Mouse (Mus musculus) hindbrain, embryonic 10.5 days (tissue): ENCODE results near the gene Entpd3. TPM values are rescaled to one million over a fixed set of nuclear protein-coding genes. Genes with fewer than 3 reads are reported as not detected.

ENCODE experiments used
- DNase-seq: peaks from one replicate; pipeline ENCODE4 v3.0.0-alpha.2; 2017; ENCODE audit warnings: low spot score
- H3K27ac ChIP-seq: fragments of 300-500 bp; sonication (generic); 2 replicates; pipeline ENCODE4 v1.5.1; 2016; ENCODE audit warnings: mild to moderate bottlenecking, moderate library complexity
- H3K27me3 ChIP-seq: fragments of 300-500 bp; sonication (generic); 2 replicates; pipeline ENCODE4 v1.6.1; 2016; ENCODE audit warnings: mild to moderate bottlenecking; ENCODE audit not compliant: poor library complexity, insufficient read depth, severe bottlenecking
- H3K36me3 ChIP-seq: fragments of 300-500 bp; sonication (generic); 2 replicates; pipeline ENCODE4 v1.6.1; 2016; ENCODE audit warnings: mild to moderate bottlenecking, moderate library complexity
- H3K4me1 ChIP-seq: fragments of 300-500 bp; sonication (generic); replicated peaks from 2 replicates; pipeline ENCODE4 v1.6.1; 2016; ENCODE audit warnings: mild to moderate bottlenecking
- H3K4me3 ChIP-seq: fragments of 300-500 bp; sonication (generic); 2 replicates; pipeline ENCODE4 v1.5.1; 2016; ENCODE audit warnings: mild to moderate bottlenecking, moderate library complexity
- H3K9me3 ChIP-seq: fragments of 300-500 bp; sonication (generic); 2 replicates; pipeline ENCODE4 v1.6.1; 2016; ENCODE audit warnings: mild to moderate bottlenecking, moderate library complexity
- WGBS: fragments of 180-500 bp; shearing (Covaris S2); methylation state at CpG from one replicate; pipeline ENCODE4 v1.1.7; 2016; 5-methylcytosine and 5-hydroxymethylcytosine counted together
- polyA plus RNA-seq: library from polyadenylated mRNA; unstranded; fragments of >200 nt; fragmentation: Nextera tagmentation; extraction: Ambion mirVana; gene quantifications from 2 replicates; pipeline ENCODE4 v1.2.1, GENCODE M21; 2016

Entpd3 gene
- polyA plus RNA-seq, 1 experiment from 2014 or later: 0.25 TPM

DNA sequence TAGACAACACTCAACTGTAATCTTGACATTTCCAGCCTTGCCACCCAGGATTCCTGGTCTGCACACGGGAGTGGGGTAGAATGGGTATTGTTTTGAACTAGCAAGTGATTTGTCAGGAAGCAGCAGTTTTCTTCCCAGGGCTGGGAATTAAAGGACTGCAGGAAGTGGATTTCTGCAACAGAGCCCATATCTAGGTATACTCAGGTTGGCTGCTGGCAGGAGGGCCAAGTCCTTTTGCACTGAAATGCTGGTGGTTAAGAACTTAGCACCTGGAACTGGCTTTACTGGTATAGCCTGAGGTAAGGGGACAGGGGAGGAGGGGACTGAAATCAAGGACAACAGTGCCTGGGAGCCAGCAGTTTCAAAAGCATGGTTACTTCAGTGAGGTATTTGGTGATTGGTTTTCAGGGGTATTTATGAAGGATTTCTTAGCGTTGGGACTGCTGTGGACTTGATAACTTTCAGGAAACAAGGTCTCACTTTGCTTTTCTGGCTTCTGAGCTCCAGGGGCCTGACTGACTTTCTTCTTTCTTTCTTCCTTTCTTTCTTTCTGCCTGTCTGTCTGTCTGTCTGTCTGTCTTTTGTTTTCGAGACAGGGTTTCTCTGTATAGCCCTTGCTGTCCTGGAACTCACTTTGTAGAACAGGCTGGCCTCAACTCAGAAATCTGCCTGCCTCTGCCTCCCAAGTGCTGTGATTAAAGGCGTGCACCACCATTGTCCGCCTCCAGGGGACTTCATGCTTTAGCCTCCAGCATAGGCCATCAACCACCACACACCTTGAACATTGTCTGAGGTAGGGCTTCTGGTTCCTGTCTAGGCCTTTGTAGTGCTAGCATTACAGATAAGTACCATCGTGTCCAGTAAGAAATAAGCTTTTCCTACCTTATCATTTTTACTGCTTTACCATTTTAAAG is 36.4 kb downstream of the Entpd3 start:
- WGBS: 63% methylated on average over 6 of the region's 6 CpGs
- no peak overlapping the region for H3K27ac ChIP-seq
- no peak for DNase-seq
- H3K9me3 ChIP-seq: no peaks in the 10 kb centered on the region
- peaks cover 45% of the 10 kb centered on the region for H3K36me3 ChIP-seq
- peaks cover 37% of the 10 kb centered on the region for H3K4me1 ChIP-seq
- H3K27me3 ChIP-seq: no peaks in the 10 kb centered on the region
- H3K4me3 ChIP-seq: peak overlapping the region; percentile 79; the same call in 1 of the 2 replicates

DNA sequence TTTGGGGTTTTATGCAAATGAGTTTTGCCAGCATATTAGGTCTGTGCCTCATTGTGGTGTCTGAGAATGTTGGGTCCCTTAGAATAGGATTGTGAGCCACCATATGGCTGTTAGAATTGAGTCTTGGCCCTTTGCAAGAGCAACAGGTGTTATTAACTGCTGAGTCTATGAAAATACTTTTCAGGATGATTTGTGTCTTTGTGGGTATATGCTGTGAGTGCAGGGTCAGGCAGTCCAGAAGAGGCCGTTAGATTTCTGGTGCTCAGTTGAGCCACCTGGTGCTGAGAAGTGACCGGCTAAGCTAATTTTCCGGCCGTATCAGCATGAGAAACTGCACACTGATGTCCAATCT is 37.0 kb downstream of the Entpd3 start:
- no peaks in the 10 kb centered on the region for H3K9me3 ChIP-seq
- WGBS: 15% methylated on average over 4 of the region's 4 CpGs
- H3K36me3 ChIP-seq: peaks cover 45% of the 10 kb centered on the region
- peaks cover 36% of the 10 kb centered on the region for H3K4me1 ChIP-seq
- H3K27ac ChIP-seq: no peak overlapping the region
- H3K27me3 ChIP-seq: no peaks in the 10 kb centered on the region
- H3K4me3 ChIP-seq: peak overlapping the region; percentile 79
- no peak for DNase-seq

DNA sequence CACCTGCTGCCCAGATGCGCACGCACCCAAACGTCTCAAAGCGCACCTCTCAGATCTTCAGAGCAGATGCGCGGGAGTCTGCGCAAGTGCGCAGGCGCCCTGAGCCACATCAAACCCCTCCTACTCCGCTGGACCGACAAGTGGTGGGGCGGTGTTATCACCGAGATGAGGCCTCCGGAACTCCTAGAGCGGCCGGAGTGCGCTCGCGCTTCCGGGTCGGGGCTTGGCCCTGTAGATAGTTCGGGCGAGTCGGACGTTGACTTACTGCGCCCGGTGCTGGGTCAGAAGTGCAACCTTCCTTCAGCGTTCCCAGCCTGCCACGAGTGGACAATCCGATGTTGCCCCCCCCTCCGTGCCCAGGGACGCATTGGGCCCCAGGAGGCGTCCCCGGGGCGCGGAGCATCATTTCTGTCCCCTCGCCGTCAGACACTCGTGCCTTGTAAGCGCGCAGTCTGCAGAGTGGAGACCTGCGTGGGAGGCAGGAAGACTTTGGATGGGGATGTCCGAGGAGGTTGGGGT is 37.6 kb downstream of the Entpd3 start:
- peaks cover 39% of the 10 kb centered on the region for H3K4me1 ChIP-seq
- no peaks in the 10 kb centered on the region for H3K27me3 ChIP-seq
- 1% methylated on average over 43 of the region's 43 CpGs for WGBS
- H3K9me3 ChIP-seq: no peaks in the 10 kb centered on the region
- H3K36me3 ChIP-seq: peaks cover 43% of the 10 kb centered on the region
- H3K4me3 ChIP-seq: peak overlapping the region; percentile 79
- H3K27ac ChIP-seq: peak overlapping the region; percentile 93
- peak; percentile 95 for DNase-seq

DNA sequence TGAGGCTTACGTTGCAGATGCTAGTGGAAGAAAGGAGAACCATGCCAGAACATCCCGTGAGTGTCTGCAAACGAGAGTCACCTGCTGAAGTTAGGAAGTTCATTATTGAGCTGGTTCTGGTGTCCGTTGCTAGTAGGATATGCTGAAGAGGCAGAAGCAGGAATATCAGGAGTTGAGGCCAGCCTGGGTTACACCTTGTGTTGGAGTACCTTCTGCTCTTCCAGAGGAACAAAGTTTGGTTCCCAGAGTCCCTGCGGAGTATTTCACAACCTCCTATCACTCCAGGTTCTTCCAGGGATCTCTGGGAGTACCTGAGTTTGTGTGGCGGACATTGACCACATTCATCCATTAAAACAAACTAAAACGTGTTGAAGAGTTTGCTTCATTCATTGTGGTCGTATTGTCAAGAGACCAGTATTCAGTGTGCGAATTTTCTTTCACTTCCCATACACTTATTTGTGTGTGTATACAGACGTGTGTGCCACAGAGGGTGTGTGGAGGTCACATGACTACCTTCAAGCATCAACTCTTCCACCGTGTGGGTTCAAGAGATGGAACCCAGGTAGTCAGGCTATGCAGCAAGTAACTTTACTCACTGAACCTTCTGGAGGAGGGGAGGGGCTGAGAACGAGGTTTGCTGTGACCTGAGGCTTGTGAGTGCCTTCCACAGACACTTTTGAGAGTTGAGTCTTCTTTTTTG is 38.2 kb downstream of the Entpd3 start:
- DNase-seq: no peak
- Histone ChIP-seq H3K4me1 (peaks cover 39% of the 10 kb centered on the region), H3K9me3 (no peaks in the 10 kb centered on the region), H3K27me3 (no peaks in the 10 kb centered on the region), H3K4me3 (peak overlapping the region; percentile 79), H3K27ac (peak overlapping the region; percentile 93), H3K36me3 (peaks cover 36% of the 10 kb centered on the region)
- 57% methylated on average over 12 of the region's 12 CpGs for WGBS

DNA sequence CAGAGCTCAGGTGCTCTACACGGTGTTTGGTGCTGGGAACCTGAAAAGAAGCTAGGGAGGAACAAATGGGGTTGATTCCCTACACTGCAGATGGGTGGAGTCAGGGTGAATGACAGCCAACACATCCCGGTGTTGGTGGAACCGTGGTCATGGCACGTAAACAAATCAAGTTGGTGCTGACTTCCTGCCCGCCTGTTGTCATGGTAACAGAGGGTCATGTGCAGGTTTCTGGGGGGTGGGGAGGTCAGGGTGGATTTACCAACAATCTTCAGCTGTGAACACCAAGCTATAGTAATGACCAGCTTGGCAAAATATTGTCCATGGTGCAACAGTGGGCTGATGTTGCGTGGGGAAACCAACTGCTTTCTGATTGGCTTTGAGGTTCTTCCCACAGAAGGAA is 39.1 kb downstream of the Entpd3 start:
- 71% methylated on average over 6 of the region's 6 CpGs for WGBS
- no peaks in the 10 kb centered on the region for H3K27me3 ChIP-seq
- peaks cover 41% of the 10 kb centered on the region for H3K4me1 ChIP-seq
- no peak overlapping the region for H3K4me3 ChIP-seq
- peaks cover 28% of the 10 kb centered on the region for H3K36me3 ChIP-seq
- H3K27ac ChIP-seq: no peak overlapping the region
- H3K9me3 ChIP-seq: no peaks in the 10 kb centered on the region
- no peak for DNase-seq

DNA sequence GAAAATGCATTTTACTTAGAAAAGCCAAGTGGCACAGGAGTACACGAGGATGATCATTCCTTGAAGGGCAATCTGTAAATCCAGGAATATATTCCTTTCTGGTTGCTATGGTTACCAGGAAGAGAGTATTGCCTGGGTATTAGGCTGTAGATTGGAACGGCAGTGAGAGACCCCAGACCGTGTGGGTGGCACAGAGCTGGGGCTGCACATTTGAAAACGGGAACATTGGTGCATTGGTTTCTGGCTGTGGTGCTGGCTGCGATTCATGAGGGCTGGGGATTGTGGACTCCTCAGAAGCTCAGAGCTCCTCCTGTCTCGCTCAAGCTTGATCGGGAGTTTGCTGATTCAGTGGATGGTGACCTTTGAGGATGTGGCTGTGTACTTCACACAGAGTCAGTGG is 40.2 kb downstream of the Entpd3 start:
- WGBS: 84% methylated on average over 7 of the region's 7 CpGs
- Histone ChIP-seq H3K36me3 (peaks cover 16% of the 10 kb centered on the region), H3K4me1 (peaks cover 41% of the 10 kb centered on the region), H3K9me3 (no peaks in the 10 kb centered on the region), H3K4me3 (no peak overlapping the region), H3K27me3 (0 out of 2 replicates have a peak, but pooled peaks cover 2% of the 10 kb centered on the region), H3K27ac (no peak overlapping the region)
- no peak for DNase-seq

DNA sequence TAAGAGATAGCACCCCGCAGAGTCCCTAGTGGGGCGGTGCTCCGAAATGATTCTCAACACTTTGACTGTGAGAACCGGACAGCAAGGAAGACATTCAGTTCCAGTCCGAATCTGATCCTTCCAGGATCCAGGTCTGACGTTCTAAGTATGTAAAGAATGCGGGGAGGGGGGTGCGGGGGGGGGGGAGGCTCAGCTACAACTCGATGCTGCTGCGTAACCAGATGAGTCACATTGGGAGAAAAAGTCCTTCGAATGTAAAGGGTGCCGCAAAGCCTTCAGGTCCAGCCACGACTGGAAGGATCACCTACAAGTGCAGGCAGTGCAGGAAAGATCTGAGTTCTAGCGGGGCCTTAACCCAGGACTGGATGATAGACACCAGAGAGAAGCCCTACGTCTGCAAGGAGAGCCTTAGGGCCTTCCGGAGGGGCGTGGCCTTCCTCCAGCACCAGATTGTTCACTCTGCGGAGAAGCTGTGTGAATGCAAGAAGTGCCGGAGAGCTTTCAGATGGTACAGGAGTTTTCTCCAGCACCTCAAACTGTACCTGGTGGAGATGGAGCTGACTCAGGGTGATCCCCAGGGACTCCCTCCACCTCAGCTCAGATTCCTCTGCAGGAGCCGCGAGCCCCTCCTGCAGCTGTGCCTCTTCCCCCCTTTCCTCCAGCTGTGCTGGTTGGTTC is 42.5 kb downstream of the Entpd3 start:
- Histone ChIP-seq H3K27me3 (0 out of 2 replicates have a peak, but pooled peaks cover 2% of the 10 kb centered on the region), H3K4me1 (peaks cover 35% of the 10 kb centered on the region), H3K9me3 (no peaks in the 10 kb centered on the region), H3K27ac (peak overlapping the region; percentile 83), H3K36me3 (no peaks in the 10 kb centered on the region), H3K4me3 (peak overlapping the region; percentile 52)
- DNase-seq: peak; percentile 72
- 20% methylated on average over 21 of the region's 21 CpGs for WGBS

DNA sequence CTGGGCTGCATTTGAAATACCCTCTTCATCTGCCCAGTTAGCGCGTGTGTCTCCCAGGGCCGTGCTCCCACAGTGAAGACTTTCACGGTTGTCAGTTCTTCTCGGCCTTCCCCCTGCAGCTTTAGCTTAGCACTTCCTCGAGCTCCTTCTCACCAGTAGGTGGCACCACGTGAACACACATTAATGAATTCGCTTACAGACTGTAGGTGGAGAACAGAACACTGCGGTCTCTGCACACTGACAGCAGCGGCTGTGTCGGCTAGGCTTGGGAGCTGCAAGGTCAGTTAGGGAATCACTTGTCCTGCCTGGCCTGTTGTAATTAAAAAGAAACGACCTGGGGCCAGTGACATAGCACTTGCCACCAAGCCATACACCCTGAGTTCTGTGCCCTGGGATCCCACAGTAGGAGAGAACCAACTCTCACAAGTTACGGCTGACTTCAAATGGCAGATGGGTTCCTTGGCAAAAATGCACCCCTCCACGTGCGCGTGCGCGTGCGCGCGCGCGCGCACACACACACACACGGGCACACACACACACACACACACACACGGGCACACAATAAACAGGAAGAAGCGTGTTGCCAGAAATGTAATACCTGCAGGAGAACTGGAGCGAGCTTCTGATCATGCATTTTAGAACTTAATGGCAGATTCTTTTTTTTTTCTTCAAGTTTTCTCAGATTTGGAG is 43.1 kb downstream of the Entpd3 start:
- H3K27ac ChIP-seq: peak overlapping the region; percentile 83
- 0 out of 2 replicates have a peak, but pooled peaks cover 2% of the 10 kb centered on the region for H3K27me3 ChIP-seq
- WGBS: 16% methylated on average over 28 of the region's 28 CpGs
- no peaks in the 10 kb centered on the region for H3K36me3 ChIP-seq
- peak; percentile 87 for DNase-seq
- H3K4me1 ChIP-seq: peaks cover 30% of the 10 kb centered on the region
- peak overlapping the region; percentile 52 for H3K4me3 ChIP-seq
- H3K9me3 ChIP-seq: no peaks in the 10 kb centered on the region

DNA sequence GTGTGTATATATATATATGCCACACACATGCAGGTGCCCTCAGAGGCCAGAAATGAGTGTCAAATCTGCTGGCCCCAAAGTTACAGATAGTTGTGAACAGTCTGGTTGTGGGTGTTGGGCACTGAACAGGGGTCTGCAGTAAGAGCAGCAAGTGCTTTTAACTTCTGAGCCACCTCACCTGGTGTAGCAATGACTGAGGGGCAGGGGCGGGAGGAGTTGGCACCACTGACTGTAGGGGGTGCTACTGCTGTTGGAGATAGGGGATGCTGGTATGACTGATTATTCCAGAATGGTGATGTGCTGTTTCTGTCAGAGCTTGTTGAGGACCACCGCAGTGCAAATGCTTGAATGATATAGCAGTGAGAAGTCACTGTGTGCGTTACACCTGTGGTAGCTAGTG is 43.7 kb downstream of the Entpd3 start:
- Histone ChIP-seq H3K27me3 (0 out of 2 replicates have a peak, but pooled peaks cover 2% of the 10 kb centered on the region), H3K4me3 (no peak overlapping the region), H3K27ac (no peak overlapping the region), H3K9me3 (no peaks in the 10 kb centered on the region), H3K4me1 (peaks cover 24% of the 10 kb centered on the region), H3K36me3 (no peaks in the 10 kb centered on the region)
- no peak for DNase-seq
- WGBS: 78% methylated on average over 3 of the region's 3 CpGs

DNA sequence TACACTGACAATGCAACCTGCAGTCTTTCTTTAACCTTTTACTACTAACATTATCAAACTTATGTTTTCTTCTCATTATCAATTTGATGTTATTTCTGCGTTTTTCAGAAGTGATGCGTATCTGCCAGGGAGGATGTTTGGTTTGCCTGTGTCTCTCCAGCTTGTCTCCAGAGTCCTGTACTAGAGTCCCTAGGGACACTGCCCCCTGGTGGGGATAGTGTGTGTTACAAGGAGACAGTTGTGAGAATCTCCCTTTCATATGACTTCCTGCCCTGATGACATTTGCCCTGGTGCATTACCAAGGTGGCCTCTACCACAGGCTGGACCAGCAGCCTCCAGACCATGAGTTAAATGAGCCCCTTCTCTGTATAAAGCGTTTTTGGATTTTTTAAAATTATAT is 46.9 kb downstream of the Entpd3 start:
- H3K36me3 ChIP-seq: no peaks in the 10 kb centered on the region
- H3K4me3 ChIP-seq: no peak overlapping the region
- no peak overlapping the region for H3K27ac ChIP-seq
- H3K4me1 ChIP-seq: peaks cover 18% of the 10 kb centered on the region
- peak; percentile 83 for DNase-seq
- H3K27me3 ChIP-seq: 0 out of 2 replicates have a peak, but pooled peaks cover 2% of the 10 kb centered on the region
- H3K9me3 ChIP-seq: no peaks in the 10 kb centered on the region
- 20% methylated on average over 3 of the region's 3 CpGs for WGBS

DNA sequence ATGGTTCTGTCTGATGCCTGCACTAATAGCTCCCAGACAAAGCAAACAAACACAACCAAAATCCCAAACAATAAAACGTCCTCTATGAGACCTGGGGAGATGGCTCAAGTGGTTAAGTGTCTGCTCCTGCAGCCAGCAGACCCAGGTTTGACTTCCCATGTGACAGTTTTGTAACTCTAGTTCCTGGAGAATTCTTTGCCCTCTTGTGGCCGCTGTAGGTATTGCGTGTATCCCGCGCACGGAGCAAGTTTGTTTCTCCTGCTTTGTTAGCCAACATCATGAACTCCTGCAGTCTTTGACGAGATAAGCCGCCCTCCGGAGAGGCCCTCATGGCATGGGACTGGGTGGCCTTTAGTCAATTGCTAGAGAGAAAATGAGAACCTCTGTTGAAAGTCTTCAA is 51.9 kb downstream of the Entpd3 start:
- Histone ChIP-seq H3K27ac (no peak overlapping the region), H3K27me3 (0 out of 2 replicates have a peak, but pooled peaks cover 2% of the 10 kb centered on the region), H3K4me1 (peaks cover 24% of the 10 kb centered on the region), H3K36me3 (no peaks in the 10 kb centered on the region), H3K4me3 (no peak overlapping the region), H3K9me3 (no peaks in the 10 kb centered on the region)
- peak; percentile 86 for DNase-seq
- WGBS: 5% methylated on average over 9 of the region's 9 CpGs
